Mouse (Mus musculus) embryonic facial prominence, embryonic 15.5 days (tissue): ENCODE measurements around the gene Strn. TPM values are rescaled to one million over a fixed set of nuclear protein-coding genes. Genes with fewer than 3 reads are reported as not detected.

Experiments used
- ATAC-seq: fragments of 200-750 bp; cut with Nextera tagmentation; 2 replicates; pipeline ENCODE4 v1.8.0; 2017; ENCODE audit warnings: low read depth, moderate TSS enrichment; ENCODE audit not compliant: insufficient number of reproducible peaks, low FRiP score, low TSS enrichment
- H3K27ac ChIP-seq: fragments of 300-500 bp; sonication (generic); replicated peaks from 2 replicates; pipeline ENCODE4 v1.5.1; 2015; ENCODE audit warnings: mild to moderate bottlenecking, inconsistent platforms
- H3K27me3 ChIP-seq: fragments of 300-500 bp; sonication (generic); 2 replicates; pipeline ENCODE4 v1.6.1; 2015; ENCODE audit warnings: inconsistent platforms
- H3K36me3 ChIP-seq: fragments of 300-500 bp; sonication (generic); 2 replicates; pipeline ENCODE4 v1.6.1; 2015; ENCODE audit warnings: mild to moderate bottlenecking, inconsistent platforms
- H3K4me1 ChIP-seq: fragments of 300-500 bp; sonication (generic); 2 replicates; pipeline ENCODE4 v1.6.1; 2015; ENCODE audit warnings: inconsistent platforms
- H3K4me2 ChIP-seq: fragments of 300-500 bp; sonication (generic); replicated peaks from 2 replicates; pipeline ENCODE4 v1.6.1; 2015; ENCODE audit warnings: mild to moderate bottlenecking, inconsistent platforms
- H3K4me3 ChIP-seq: fragments of 300-500 bp; sonication (generic); replicated peaks from 2 replicates; pipeline ENCODE4 v1.5.1; 2015; ENCODE audit warnings: mild to moderate bottlenecking, inconsistent platforms
- H3K9ac ChIP-seq: fragments of 300-500 bp; sonication (generic); 2 replicates; pipeline ENCODE4 v1.6.1; 2015; ENCODE audit warnings: inconsistent platforms
- H3K9me3 ChIP-seq: fragments of 300-500 bp; sonication (generic); replicated peaks from 2 replicates; pipeline ENCODE4 v1.6.1; 2016; ENCODE audit warnings: inconsistent platforms
- WGBS: fragments of 180-500 bp; shearing (Covaris S2); methylation state at CpG from one replicate; pipeline ENCODE4 v1.1.7; 2015; 5-methylcytosine and 5-hydroxymethylcytosine counted together
- polyA plus RNA-seq: library from polyadenylated mRNA; unstranded; fragments of >200 nt; fragmentation: Nextera tagmentation; extraction: Ambion mirVana; gene quantifications from 2 replicates; pipeline ENCODE4 v1.2.1, GENCODE M21; 2015

Gene Strn
- polyA plus RNA-seq, 1 experiment from 2014 or later: 5.4 TPM

DNA sequence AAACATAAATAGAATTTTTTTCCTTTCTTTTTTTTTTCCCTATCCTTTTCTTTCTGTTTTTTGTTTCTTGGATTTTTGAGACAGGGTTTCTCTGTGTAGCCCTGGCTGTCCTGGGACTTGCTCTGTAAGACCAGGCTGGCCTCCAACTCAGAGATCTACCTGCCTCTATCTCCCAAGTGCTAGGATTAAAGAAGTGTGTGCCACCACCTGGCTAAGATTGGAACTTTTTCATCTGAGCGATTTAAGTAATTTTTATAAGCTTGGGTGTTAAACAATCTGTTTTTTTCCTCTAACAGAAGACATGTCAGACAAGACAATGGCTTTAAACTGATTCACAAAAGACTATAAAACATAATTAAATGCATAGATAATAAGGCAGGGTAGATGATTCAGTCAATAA is 1.4 kb upstream of the Strn start:
- no peak overlapping the region for H3K4me3 ChIP-seq
- ATAC-seq: no peak
- no peak overlapping the region for H3K4me2 ChIP-seq
- no peaks in the 10 kb centered on the region for H3K27me3 ChIP-seq
- H3K9ac ChIP-seq: no peak overlapping the region
- H3K36me3 ChIP-seq: no peaks in the 10 kb centered on the region
- WGBS: 47% methylated on average over 1 of the region's 1 CpGs
- H3K27ac ChIP-seq: no peak overlapping the region
- H3K4me1 ChIP-seq: peaks cover 18% of the 10 kb centered on the region
- H3K9me3 ChIP-seq: no peaks in the 10 kb centered on the region

- H3K36me3 ChIP-seq: no peaks in the 10 kb centered on the region
- no peak overlapping the region for H3K4me3 ChIP-seq
- no peak overlapping the region for H3K9ac ChIP-seq
- ATAC-seq: no peak
- no peak overlapping the region for H3K4me2 ChIP-seq
- 26% methylated on average over 2 of the region's 2 CpGs for WGBS
- no peak overlapping the region; the same call in 1 of the 2 replicates for H3K27ac ChIP-seq
- H3K9me3 ChIP-seq: no peaks in the 10 kb centered on the region
- H3K27me3 ChIP-seq: no peaks in the 10 kb centered on the region
- H3K4me1 ChIP-seq: peaks cover 18% of the 10 kb centered on the region
These were observed 775 bp upstream of the Strn start for GRCm38 (mm10) chr17:78737771-78738170.

DNA sequence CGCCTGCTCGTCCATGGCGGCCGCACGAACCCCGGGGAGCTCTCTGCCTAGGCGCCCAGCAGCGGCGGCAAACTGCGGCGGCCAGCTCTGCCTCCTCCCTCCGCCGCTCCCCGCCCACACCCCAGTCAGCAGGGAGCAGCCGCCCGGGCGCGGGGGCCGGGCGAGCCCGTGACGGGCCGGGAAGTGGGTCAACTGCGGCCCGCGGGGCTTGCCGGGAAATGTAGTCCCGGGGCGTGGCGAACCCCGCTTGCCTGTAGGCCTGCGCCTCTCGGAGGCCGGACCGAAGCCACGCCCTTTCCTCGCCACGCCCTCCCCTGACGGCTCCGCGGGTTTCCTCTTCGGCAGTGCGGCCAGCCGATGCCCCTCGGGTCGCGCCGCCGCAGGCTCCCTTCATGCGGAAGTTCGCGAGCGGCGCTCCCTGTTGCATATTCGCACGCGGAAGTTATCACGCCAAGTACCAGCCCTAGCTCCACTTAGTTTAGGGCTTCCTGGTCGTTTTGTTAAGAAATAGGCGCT is 465 bp downstream of the Strn start:
- peak; percentile 99 for ATAC-seq
- H3K9ac ChIP-seq: peak overlapping the region; percentile 98
- H3K9me3 ChIP-seq: no peaks in the 10 kb centered on the region
- H3K4me1 ChIP-seq: peaks cover 27% of the 10 kb centered on the region
- 0% methylated on average over 60 of the region's 60 CpGs for WGBS
- H3K4me2 ChIP-seq: peak overlapping the region; percentile 72
- no peaks in the 10 kb centered on the region for H3K27me3 ChIP-seq
- peak overlapping the region; percentile 100 for H3K4me3 ChIP-seq
- no peaks in the 10 kb centered on the region for H3K36me3 ChIP-seq
- peak overlapping the region; percentile 96 for H3K27ac ChIP-seq

- H3K4me3 ChIP-seq: peak overlapping the region; percentile 100
- H3K4me2 ChIP-seq: peak overlapping the region; percentile 72
- H3K9ac ChIP-seq: peak overlapping the region; percentile 98
- peak; percentile 78 for ATAC-seq
- no peaks in the 10 kb centered on the region for H3K27me3 ChIP-seq
- under 1% methylated on average over 39 of the region's 39 CpGs for WGBS
- peak overlapping the region; percentile 96 for H3K27ac ChIP-seq
- H3K4me1 ChIP-seq: peaks cover 27% of the 10 kb centered on the region
- no peaks in the 10 kb centered on the region for H3K36me3 ChIP-seq
- H3K9me3 ChIP-seq: no peaks in the 10 kb centered on the region
These were observed 1.1 kb downstream of the Strn start for GRCm38 (mm10) chr17:78735731-78736472.

GRCm38 (mm10) chr17:78734806-78735205 is 2.2 kb downstream of the Strn start:
- no peak for ATAC-seq
- no peaks in the 10 kb centered on the region for H3K27me3 ChIP-seq
- H3K4me1 ChIP-seq: peaks cover 31% of the 10 kb centered on the region
- 60% methylated on average over 10 of the region's 10 CpGs for WGBS
- H3K9me3 ChIP-seq: no peaks in the 10 kb centered on the region
- H3K9ac ChIP-seq: no peak overlapping the region
- H3K36me3 ChIP-seq: no peaks in the 10 kb centered on the region
- H3K4me3 ChIP-seq: peak overlapping the region; percentile 100
- no peak overlapping the region for H3K27ac ChIP-seq
- peak overlapping the region; percentile 72 for H3K4me2 ChIP-seq

DNA sequence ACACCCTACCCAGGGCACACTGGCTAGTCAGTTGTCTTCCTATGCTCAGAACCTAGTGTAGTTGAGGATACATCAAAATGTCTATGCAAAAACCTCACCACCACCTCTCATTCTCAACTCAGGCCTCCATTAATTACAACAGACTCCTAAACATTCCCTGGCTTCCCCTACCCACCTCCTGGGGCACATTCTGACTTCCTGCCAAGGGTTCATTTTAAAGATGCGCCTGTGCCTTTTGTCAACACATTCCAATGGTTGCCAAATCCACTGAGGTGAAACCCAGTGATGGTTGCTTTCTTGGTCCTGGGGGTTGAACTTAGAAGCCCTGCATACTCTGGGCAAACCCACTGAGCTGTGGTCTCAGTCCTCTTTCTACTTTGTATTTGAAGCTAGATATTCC is 4.9 kb downstream of the Strn start:
- no peak overlapping the region for H3K27ac ChIP-seq
- WGBS: 55% methylated on average over 1 of the region's 1 CpGs
- H3K4me1 ChIP-seq: peaks cover 33% of the 10 kb centered on the region
- H3K4me2 ChIP-seq: no peak overlapping the region
- no peak overlapping the region for H3K4me3 ChIP-seq
- H3K27me3 ChIP-seq: no peaks in the 10 kb centered on the region
- no peaks in the 10 kb centered on the region for H3K36me3 ChIP-seq
- no peak for ATAC-seq
- H3K9ac ChIP-seq: no peak overlapping the region
- no peaks in the 10 kb centered on the region for H3K9me3 ChIP-seq

GRCm38 (mm10) chr17:78726746-78727449 is 10.1 kb downstream of the Strn start:
- no peak overlapping the region for H3K9ac ChIP-seq
- peak overlapping the region; percentile 29; the same call in 1 of the 2 replicates for H3K4me2 ChIP-seq
- H3K4me3 ChIP-seq: no peak overlapping the region
- no peaks in the 10 kb centered on the region for H3K27me3 ChIP-seq
- H3K9me3 ChIP-seq: no peaks in the 10 kb centered on the region
- 0 out of 2 replicates have a peak overlapping the region, but pooled peaks have one; percentile 28 for H3K27ac ChIP-seq
- ATAC-seq: peak; percentile 47; the same call in 1 of the 2 replicates
- WGBS: 66% methylated on average over 14 of the region's 14 CpGs
- no peaks in the 10 kb centered on the region for H3K36me3 ChIP-seq
- peaks cover 21% of the 10 kb centered on the region for H3K4me1 ChIP-seq

DNA sequence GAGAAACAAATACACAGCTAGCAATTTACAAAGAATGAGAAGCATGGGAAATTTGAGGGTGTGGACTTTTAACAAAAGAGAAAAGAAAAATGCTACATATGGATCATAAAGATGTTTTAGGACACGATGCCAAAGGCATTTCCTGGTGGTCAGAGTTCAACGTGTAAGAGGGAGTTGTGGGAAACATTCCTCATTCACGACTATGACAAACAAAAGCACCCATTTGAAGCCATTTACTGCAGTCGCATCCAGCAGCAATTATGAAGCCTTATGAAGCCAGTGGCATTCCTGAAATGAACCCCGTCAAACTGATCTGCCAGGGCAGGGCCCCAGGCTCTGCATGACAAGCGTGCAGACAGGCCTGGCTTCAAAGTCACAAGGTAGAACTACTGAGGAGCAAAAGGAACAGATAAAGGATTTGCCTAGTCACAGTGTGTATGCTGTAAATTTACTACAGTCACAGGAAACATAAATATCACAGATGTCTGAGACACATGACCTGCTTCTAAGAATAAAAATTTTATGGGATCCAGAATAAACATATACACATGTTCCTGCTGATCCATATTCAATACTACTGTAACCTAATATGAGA is 12.4 kb downstream of the Strn start:
- no peaks in the 10 kb centered on the region for H3K9me3 ChIP-seq
- no peak for ATAC-seq
- no peak overlapping the region; the same call in 1 of the 2 replicates for H3K27ac ChIP-seq
- no peak overlapping the region for H3K9ac ChIP-seq
- peaks cover 16% of the 10 kb centered on the region for H3K4me1 ChIP-seq
- no peak overlapping the region for H3K4me2 ChIP-seq
- H3K36me3 ChIP-seq: no peaks in the 10 kb centered on the region
- H3K4me3 ChIP-seq: no peak overlapping the region
- H3K27me3 ChIP-seq: no peaks in the 10 kb centered on the region
- 27% methylated on average over 6 of the region's 6 CpGs for WGBS

DNA sequence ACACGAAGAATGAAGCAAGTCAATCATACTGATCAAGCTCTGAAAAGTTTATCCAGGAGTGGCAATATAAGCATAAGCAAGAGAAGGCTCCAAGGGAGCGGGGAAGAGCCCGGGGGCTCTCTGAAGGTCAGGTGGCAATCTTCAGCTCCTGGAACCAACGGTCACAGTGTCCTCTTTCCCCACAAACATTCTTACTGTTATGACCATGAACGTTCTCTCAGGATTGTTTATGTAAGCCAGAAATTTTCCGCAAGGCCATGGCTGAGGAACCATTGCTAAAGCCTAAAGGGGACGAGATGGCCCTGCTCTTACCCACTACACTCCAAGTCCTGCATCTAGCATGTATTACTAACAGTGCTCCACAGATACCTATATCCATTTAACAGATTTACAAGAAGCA is 15.3 kb downstream of the Strn start:
- Histone ChIP-seq H3K9ac (no peak overlapping the region), H3K27ac (no peak overlapping the region), H3K4me1 (peaks cover 7% of the 10 kb centered on the region; the same call in 1 of the 2 replicates), H3K4me2 (no peak overlapping the region), H3K4me3 (no peak overlapping the region), H3K9me3 (no peaks in the 10 kb centered on the region), H3K36me3 (peaks cover 5% of the 10 kb centered on the region; the same call in 1 of the 2 replicates), H3K27me3 (no peaks in the 10 kb centered on the region)
- ATAC-seq: no peak
- WGBS: 90% methylated on average over 7 of the region's 7 CpGs

- 82% methylated on average over 13 of the region's 13 CpGs for WGBS
- H3K27me3 ChIP-seq: no peaks in the 10 kb centered on the region
These were observed 17.9 kb downstream of the Strn start for GRCm38 (mm10) chr17:78719086-78719485.

DNA sequence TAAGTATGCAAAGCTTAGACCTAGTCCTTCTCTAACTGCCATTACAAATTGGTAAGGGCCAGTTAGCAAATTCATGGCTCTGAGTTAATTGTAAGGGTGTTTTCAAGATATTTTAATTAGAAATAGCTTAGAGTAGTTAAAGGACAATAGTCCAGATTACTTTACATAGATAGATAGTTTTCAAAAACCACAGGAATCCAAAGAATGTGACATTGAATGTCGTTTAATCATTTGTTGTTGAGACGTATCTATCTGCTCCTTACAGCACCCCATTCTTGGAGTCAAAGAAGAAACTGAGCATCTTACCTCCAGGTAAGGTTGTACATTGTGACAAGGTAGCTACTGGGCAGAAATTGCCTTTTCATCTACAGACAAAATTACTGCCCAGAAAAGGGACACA is 26.7 kb downstream of the Strn start:
- no peak overlapping the region for H3K4me3 ChIP-seq
- no peaks in the 10 kb centered on the region for H3K9me3 ChIP-seq
- H3K27ac ChIP-seq: no peak overlapping the region
- no peak for ATAC-seq
- no peaks in the 10 kb centered on the region for H3K4me1 ChIP-seq
- 52% methylated on average over 2 of the region's 2 CpGs for WGBS
- no peak overlapping the region for H3K4me2 ChIP-seq
- no peaks in the 10 kb centered on the region for H3K36me3 ChIP-seq
- no peak overlapping the region for H3K9ac ChIP-seq
- no peaks in the 10 kb centered on the region for H3K27me3 ChIP-seq

More at GRCm38 (mm10) chr17:78719086-78719485, 17.9 kb downstream of the Strn start:
- H3K9ac ChIP-seq: no peak overlapping the region
- no peak overlapping the region for H3K4me2 ChIP-seq
- no peak overlapping the region for H3K4me3 ChIP-seq
- no peaks in the 10 kb centered on the region for H3K4me1 ChIP-seq
- no peak for ATAC-seq
- H3K9me3 ChIP-seq: no peaks in the 10 kb centered on the region
- H3K36me3 ChIP-seq: peaks cover 5% of the 10 kb centered on the region; the same call in 1 of the 2 replicates
- H3K27ac ChIP-seq: no peak overlapping the region
